Mouse (Mus musculus) ES-Bruce4 (cell line): ENCODE measurements around the gene A930033H14Rik. TPM values are rescaled to one million over a fixed set of nuclear protein-coding genes. Genes with fewer than 3 reads are reported as not detected.

Source experiments
- H3K27ac ChIP-seq: 2 replicates; pipeline ENCODE4 v1.5.1; 2012; ENCODE audit warnings: low read length, inconsistent platforms; ENCODE audit not compliant: insufficient read depth
- H3K27me3 ChIP-seq: 2 replicates; pipeline ENCODE4 v1.6.1; 2012; ENCODE audit warnings: mild to moderate bottlenecking, low read length, inconsistent platforms; ENCODE audit not compliant: control insufficient read depth, poor library complexity, insufficient read depth, severe bottlenecking
- H3K36me3 ChIP-seq: 2 replicates; pipeline ENCODE4 v1.6.1; 2012; ENCODE audit warnings: inconsistent platforms, mild to moderate bottlenecking, low read length, moderate library complexity; ENCODE audit not compliant: control insufficient read depth, poor library complexity, insufficient read depth, severe bottlenecking
- H3K4me1 ChIP-seq: one replicate; pipeline ENCODE4 v1.8.1; 2011; ENCODE audit warnings: low read length; ENCODE audit not compliant: control insufficient read depth, insufficient read depth
- H3K4me3 ChIP-seq: 2 replicates; pipeline ENCODE4 v1.5.1; 2011; ENCODE audit warnings: low read depth, mild to moderate bottlenecking, low read length
- H3K9ac ChIP-seq: 2 replicates; pipeline ENCODE4 v1.6.1; 2012; ENCODE audit warnings: low read depth, mild to moderate bottlenecking, inconsistent platforms; ENCODE audit not compliant: poor library complexity, severe bottlenecking
- H3K9me3 ChIP-seq: replicated peaks from 2 replicates; pipeline ENCODE4 v1.6.1; 2012; ENCODE audit warnings: mild to moderate bottlenecking, low read length, inconsistent platforms; ENCODE audit not compliant: control insufficient read depth, poor library complexity, insufficient read depth, severe bottlenecking
- CTCF ChIP-seq: IDR thresholded peaks from one replicate; pipeline ENCODE4 v1.8.1; 2011; ENCODE audit warnings: low read depth, low read length
- EP300 ChIP-seq: IDR thresholded peaks from 2 replicates; pipeline ENCODE4 v1.6.1; 2011; ENCODE audit warnings: low read depth, low read length; ENCODE audit not compliant: insufficient read depth
- POLR2A ChIP-seq: IDR thresholded peaks from one replicate; pipeline ENCODE4 v1.8.1; 2011; ENCODE audit warnings: low read length; ENCODE audit not compliant: insufficient read depth
- polyA plus RNA-seq: library from polyadenylated mRNA; stranded (reverse); fragments of >200 nt; gene quantifications from 2 replicates; pipeline ENCODE4 v1.2.4, GENCODE M21; 2011; ENCODE audit warnings: low read depth; ENCODE audit not compliant: missing spikeins, insufficient read depth, insufficient read length

The A930033H14Rik gene
- polyA plus RNA-seq, 1 experiment: 0.40 TPM

- Histone ChIP-seq H3K27ac (no peak overlapping the region), H3K27me3 (no peaks in the 10 kb centered on the region), H3K36me3 (no peaks in the 10 kb centered on the region), H3K4me1 (peaks cover 2% of the 10 kb centered on the region), H3K4me3 (no peak overlapping the region), H3K9me3 (no peaks in the 10 kb centered on the region), H3K9ac (no peak overlapping the region)
- no peak for TF ChIP-seq EP300
- TF ChIP-seq CTCF: no peak
- no peak for TF ChIP-seq POLR2A
Observed at GRCm38 (mm10) chr10:69254390-69254847, 41.5 kb upstream of the A930033H14Rik start.

DNA sequence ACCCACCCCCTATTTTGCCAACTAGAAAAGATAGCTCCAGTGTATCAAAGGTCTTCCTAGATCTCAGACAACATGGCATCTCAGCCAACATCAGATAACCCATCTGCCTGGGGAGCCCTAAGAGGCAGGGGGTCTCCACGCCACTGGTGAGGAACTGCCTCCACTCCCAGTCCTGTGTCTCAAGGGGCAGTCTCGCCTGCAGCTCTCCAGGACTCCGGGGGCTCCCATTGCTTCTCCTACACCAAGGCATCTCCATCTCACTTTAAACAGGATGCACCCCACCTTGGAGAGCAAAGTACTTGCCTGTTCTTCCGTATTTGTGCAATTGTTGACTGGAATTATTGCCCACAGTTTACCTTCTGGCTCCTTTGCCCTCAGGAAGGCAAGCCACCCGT is 40.8 kb upstream of the A930033H14Rik start:
- no peak overlapping the region for H3K4me3 ChIP-seq
- no peak overlapping the region for H3K27ac ChIP-seq
- no peaks in the 10 kb centered on the region for H3K36me3 ChIP-seq
- H3K27me3 ChIP-seq: no peaks in the 10 kb centered on the region
- no peak overlapping the region for H3K9ac ChIP-seq
- H3K9me3 ChIP-seq: no peaks in the 10 kb centered on the region
- TF ChIP-seq CTCF (no peak), POLR2A (no peak), EP300 (no peak)
- H3K4me1 ChIP-seq: peaks cover 2% of the 10 kb centered on the region

- Histone ChIP-seq H3K4me1 (peaks cover 2% of the 10 kb centered on the region), H3K9me3 (no peaks in the 10 kb centered on the region), H3K9ac (no peak overlapping the region), H3K36me3 (no peaks in the 10 kb centered on the region), H3K27ac (no peak overlapping the region), H3K27me3 (no peaks in the 10 kb centered on the region), H3K4me3 (no peak overlapping the region)
- TF ChIP-seq EP300 (no peak), CTCF (no peak)
Observed at GRCm38 (mm10) chr10:69253075-69253685, 40.3 kb upstream of the A930033H14Rik start.

DNA sequence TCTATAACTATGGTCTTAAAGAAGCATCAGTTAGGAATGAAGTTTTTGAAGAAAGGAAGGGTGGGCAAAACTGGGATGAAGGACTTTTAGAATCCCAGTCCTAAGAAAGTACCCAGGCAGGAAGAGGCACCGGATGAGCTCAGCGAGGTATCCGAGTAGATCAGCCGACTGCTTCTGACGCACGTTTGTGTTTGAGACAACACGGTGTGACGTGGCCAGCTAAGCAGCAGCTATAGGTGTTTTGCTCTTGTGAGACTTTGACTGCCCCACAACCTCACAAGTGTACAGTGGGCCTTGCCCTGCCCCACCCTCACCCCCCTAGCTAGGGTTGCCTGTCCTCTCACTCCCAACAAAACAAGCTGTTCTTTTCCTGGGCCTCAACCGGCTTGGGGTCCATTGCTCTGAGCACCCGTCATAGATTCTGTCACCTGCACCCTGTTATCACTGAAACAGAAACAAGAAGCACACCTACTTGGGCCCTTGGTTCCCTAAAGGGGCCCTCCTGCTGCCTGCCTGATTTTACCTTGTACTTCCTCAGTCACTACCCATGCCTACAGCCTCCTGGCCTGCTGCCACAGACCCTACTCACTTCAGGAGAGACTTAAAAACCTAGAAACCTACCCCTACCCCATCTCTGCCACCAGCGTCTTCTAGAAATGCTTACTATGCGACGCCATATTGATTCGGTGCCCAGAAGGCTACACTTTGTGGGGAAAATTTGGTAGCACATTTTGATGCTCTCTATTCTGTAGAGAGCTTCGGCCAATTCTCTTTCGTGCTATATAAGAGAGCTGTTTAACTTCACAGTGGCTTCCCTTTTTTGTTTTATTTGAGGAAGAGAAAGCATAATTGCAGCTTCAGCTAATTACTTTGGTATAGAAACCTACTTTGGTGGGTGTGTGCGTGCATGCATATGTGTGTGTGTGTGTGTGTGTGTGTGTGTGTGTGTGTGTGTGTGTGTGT is 39.5 kb upstream of the A930033H14Rik start:
- Histone ChIP-seq H3K4me1 (peaks cover 2% of the 10 kb centered on the region), H3K9me3 (no peaks in the 10 kb centered on the region), H3K27me3 (no peaks in the 10 kb centered on the region), H3K27ac (no peak overlapping the region), H3K36me3 (no peaks in the 10 kb centered on the region), H3K4me3 (no peak overlapping the region), H3K9ac (no peak overlapping the region)
- TF ChIP-seq POLR2A (no peak), CTCF (no peak), EP300 (no peak)

- H3K27ac ChIP-seq: no peak overlapping the region
- peaks cover 2% of the 10 kb centered on the region for H3K4me1 ChIP-seq
- H3K9ac ChIP-seq: no peak overlapping the region
- H3K4me3 ChIP-seq: no peak overlapping the region
- no peaks in the 10 kb centered on the region for H3K36me3 ChIP-seq
- TF ChIP-seq CTCF (no peak), EP300 (no peak), POLR2A (no peak)
- H3K9me3 ChIP-seq: no peaks in the 10 kb centered on the region
- H3K27me3 ChIP-seq: no peaks in the 10 kb centered on the region
Observed at GRCm38 (mm10) chr10:69251254-69251653, 38.4 kb upstream of the A930033H14Rik start.
